Mouse (Mus musculus) liver, embryonic 14.5 days (tissue): Measurements from ENCODE around the gene Trpv4.

Experiments used
- CTCF ChIP-seq: IDR thresholded peaks from 2 replicates; pipeline ENCODE4 v1.5.1; 2016; ENCODE audit warnings: antibody characterized with exemption, low read depth, control low read depth
- EP300 ChIP-seq: IDR thresholded peaks from 2 replicates; pipeline ENCODE4 v1.6.1; 2016; ENCODE audit warnings: antibody characterized with exemption, low read depth

DNA sequence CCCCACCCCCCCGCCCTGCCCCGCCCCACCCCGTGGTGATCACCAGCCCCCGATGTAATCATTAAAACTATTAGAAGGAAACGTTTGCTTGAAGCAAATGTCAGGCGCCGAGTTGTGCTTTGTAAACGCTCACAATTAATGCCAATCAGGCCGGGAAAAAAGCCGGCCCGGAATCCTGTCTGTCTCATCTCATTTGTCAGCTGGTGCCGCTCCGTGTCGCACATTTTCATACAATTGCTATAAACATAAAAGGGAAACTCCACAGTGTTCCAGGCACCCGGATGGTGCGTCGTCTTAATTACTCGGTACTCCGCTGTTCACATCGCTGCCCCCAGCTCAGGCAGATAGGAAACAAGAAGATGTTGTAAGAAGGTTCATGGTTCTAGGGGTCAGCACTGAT, 79.9 kb downstream of the Trpv4 start:
- TF ChIP-seq CTCF (no peak), EP300 (no peak)
